Mouse (Mus musculus) liver, embryonic 16.5 days (tissue): ENCODE data around the gene Acat2. TPM values are rescaled to one million over a fixed set of nuclear protein-coding genes. Genes with fewer than 3 reads are reported as not detected.
"Not testable (repeated sequence)": the region's sequence is repeated elsewhere in the genome, so short reads cannot be mapped to it uniquely, and the experiment has no call there.

Source experiments
- ATAC-seq: fragments of 200-750 bp; cut with Nextera tagmentation; 2 replicates; pipeline ENCODE4 v1.8.0; 2017; ENCODE audit warnings: low read depth, mild to moderate bottlenecking, moderate number of reproducible peaks, moderate library complexity
- H3K27ac ChIP-seq: fragments of 300-500 bp; sonication (generic); 2 replicates; pipeline ENCODE4 v1.5.1; 2014; ENCODE audit warnings: mild to moderate bottlenecking, low read length
- H3K27me3 ChIP-seq: fragments of 300-500 bp; sonication (generic); 2 replicates; pipeline ENCODE4 v1.6.1; 2014; ENCODE audit warnings: low read depth, low read length, mixed read lengths; ENCODE audit not compliant: control insufficient read depth, insufficient read depth
- H3K36me3 ChIP-seq: fragments of 300-500 bp; sonication (generic); 2 replicates; pipeline ENCODE4 v1.6.1; 2014; ENCODE audit warnings: mild to moderate bottlenecking; ENCODE audit not compliant: control insufficient read depth, insufficient read depth
- H3K4me1 ChIP-seq: fragments of 300-500 bp; sonication (generic); 2 replicates; pipeline ENCODE4 v1.6.1; 2014; ENCODE audit warnings: low read depth, low read length, mixed read lengths; ENCODE audit not compliant: control insufficient read depth
- H3K4me2 ChIP-seq: fragments of 300-500 bp; sonication (generic); 2 replicates; pipeline ENCODE4 v1.6.1; 2014; ENCODE audit warnings: low read depth, low read length, mixed read lengths
- H3K4me3 ChIP-seq: fragments of 300-500 bp; sonication (generic); 2 replicates; pipeline ENCODE4 v1.5.1; 2014; ENCODE audit warnings: low read depth, mild to moderate bottlenecking, low read length
- H3K9ac ChIP-seq: fragments of 300-500 bp; sonication (generic); 2 replicates; pipeline ENCODE4 v1.6.1; 2014; ENCODE audit warnings: low read depth, low read length
- H3K9me3 ChIP-seq: fragments of 300-500 bp; sonication (generic); replicated peaks from 2 replicates; pipeline ENCODE4 v1.6.1; 2016; ENCODE audit warnings: low read length; ENCODE audit not compliant: control insufficient read depth
- WGBS: fragments of 180-500 bp; shearing (Covaris S2); extraction: QIAGEN DNeasy Blood & Tissue Kit; methylation state at CpG from one replicate; pipeline ENCODE4 v1.1.7; 2014; ENCODE audit not compliant: insufficient replicate concordance; 5-methylcytosine and 5-hydroxymethylcytosine counted together
- polyA plus RNA-seq: library from polyadenylated mRNA; unstranded; fragments of >200 nt; fragmentation: Nextera tagmentation; extraction: Ambion mirVana; gene quantifications from 2 replicates; pipeline ENCODE4 v1.2.1, GENCODE M21; 2015

The Acat2 gene
- 97.5 and 101 TPM in 2 replicates for polyA plus RNA-seq

- no peaks in the 10 kb centered on the region for H3K9me3 ChIP-seq
- WGBS: under 1% methylated on average over 42 of the region's 42 CpGs
- peaks cover 7% of the 10 kb centered on the region for H3K4me1 ChIP-seq
- peak within 1 kb of the TSS; percentile 80 for H3K9ac ChIP-seq
- H3K36me3 ChIP-seq: no peaks in the 10 kb centered on the region; the same call in 1 of the 2 replicates
- H3K27me3 ChIP-seq: no peaks in the 10 kb centered on the region
- peak; percentile 97 for ATAC-seq
- H3K27ac ChIP-seq: peak within 1 kb of the TSS; percentile 87
- H3K4me3 ChIP-seq: peak within 1 kb of the TSS; percentile 84
- peak within 1 kb of the TSS; percentile 81 for H3K4me2 ChIP-seq
These were observed at the start of gene Acat2 for GRCm38 (mm10) chr17:12960331-12960873. Gene Acat2, minus strand, starts transcription at chr17:12960747.

GRCm38 (mm10) chr17:13009887-13010286, 49.3 kb upstream of the Acat2 start:
- WGBS: 18% methylated on average over 3 of the region's 3 CpGs
- ATAC-seq: no peak
- Histone ChIP-seq H3K4me2 (no peak overlapping the region), H3K4me1 (peaks cover 21% of the 10 kb centered on the region), H3K9ac (no peak overlapping the region), H3K27me3 (no peaks in the 10 kb centered on the region), H3K27ac (no peak overlapping the region), H3K36me3 (peaks cover 19% of the 10 kb centered on the region), H3K9me3 (no peaks in the 10 kb centered on the region), H3K4me3 (no peak overlapping the region)

GRCm38 (mm10) chr17:13008528-13008927, 48.0 kb upstream of the Acat2 start:
- Histone ChIP-seq H3K4me3 (peak overlapping the region; percentile 87), H3K9ac (peak overlapping the region; percentile 86), H3K4me2 (peak overlapping the region; percentile 93), H3K36me3 (peaks cover 11% of the 10 kb centered on the region), H3K4me1 (peaks cover 21% of the 10 kb centered on the region), H3K9me3 (no peaks in the 10 kb centered on the region), H3K27me3 (no peaks in the 10 kb centered on the region), H3K27ac (peak overlapping the region; percentile 94)
- WGBS: 1% methylated on average over 10 of the region's 10 CpGs
- no peak for ATAC-seq

GRCm38 (mm10) chr17:13007730-13008425, 47.3 kb upstream of the Acat2 start:
- 0% methylated on average over 76 of the region's 76 CpGs for WGBS
- peak; percentile 99 for ATAC-seq
- H3K27ac ChIP-seq: peak overlapping the region; percentile 94
- H3K4me1 ChIP-seq: peaks cover 21% of the 10 kb centered on the region
- H3K4me3 ChIP-seq: peak overlapping the region; percentile 87
- H3K9ac ChIP-seq: peak overlapping the region; percentile 86
- peak overlapping the region; percentile 93 for H3K4me2 ChIP-seq
- no peaks in the 10 kb centered on the region for H3K27me3 ChIP-seq
- peaks cover 5% of the 10 kb centered on the region for H3K36me3 ChIP-seq
- no peaks in the 10 kb centered on the region for H3K9me3 ChIP-seq

- no peak overlapping the region for H3K27ac ChIP-seq
- 63% methylated on average over 5 of the region's 5 CpGs for WGBS
- peak overlapping the region; percentile 93 for H3K4me2 ChIP-seq
- H3K4me3 ChIP-seq: peak overlapping the region; percentile 87; the same call in 1 of the 2 replicates
- peaks cover 21% of the 10 kb centered on the region for H3K4me1 ChIP-seq
- H3K27me3 ChIP-seq: no peaks in the 10 kb centered on the region
- no peaks in the 10 kb centered on the region for H3K9me3 ChIP-seq
- no peak for ATAC-seq
- H3K9ac ChIP-seq: no peak overlapping the region
- H3K36me3 ChIP-seq: peaks cover 4% of the 10 kb centered on the region
These were observed 46.4 kb upstream of the Acat2 start for GRCm38 (mm10) chr17:13006984-13007383.

- Histone ChIP-seq H3K9ac (0 out of 2 replicates have a peak within 1 kb of the TSS, but pooled peaks have one; percentile 18), H3K4me3 (peak within 1 kb of the TSS; percentile 87), H3K4me2 (peak within 1 kb of the TSS; percentile 93), H3K4me1 (peaks cover 21% of the 10 kb centered on the region)
- not testable (repeated sequence) for ATAC-seq, H3K27ac ChIP-seq, H3K36me3 ChIP-seq, H3K27me3 ChIP-seq, H3K9me3 ChIP-seq
- 98% methylated on average over 2 of the region's 2 CpGs for WGBS
These were observed 46.0 kb upstream of the Acat2 start, which contains the start of gene Sod2 for GRCm38 (mm10) chr17:13006546-13006945. Gene Sod2, plus strand, starts transcription at chr17:13006846.

- not testable (repeated sequence) for H3K4me3 ChIP-seq, ATAC-seq, H3K27ac ChIP-seq, H3K27me3 ChIP-seq, H3K36me3 ChIP-seq, H3K9ac ChIP-seq, H3K9me3 ChIP-seq, H3K4me2 ChIP-seq
- WGBS: 79% methylated on average over 2 of the region's 2 CpGs
- peaks cover 19% of the 10 kb centered on the region for H3K4me1 ChIP-seq
These were observed 43.9 kb upstream of the Acat2 start for GRCm38 (mm10) chr17:13004436-13004835.

GRCm38 (mm10) chr17:13002243-13002642, 41.7 kb upstream of the Acat2 start:
- WGBS: 76% methylated on average over 5 of the region's 5 CpGs
- not testable (repeated sequence) for H3K36me3 ChIP-seq, H3K9ac ChIP-seq, H3K4me2 ChIP-seq, ATAC-seq, H3K9me3 ChIP-seq, H3K4me3 ChIP-seq, H3K27ac ChIP-seq, H3K4me1 ChIP-seq, H3K27me3 ChIP-seq

GRCm38 (mm10) chr17:12999069-12999468, 38.5 kb upstream of the Acat2 start:
- Histone ChIP-seq H3K9ac (no peak overlapping the region), H3K4me3 (no peak overlapping the region), H3K4me2 (no peak overlapping the region), H3K36me3 (no peaks in the 10 kb centered on the region), H3K27ac (no peak overlapping the region), H3K27me3 (no peaks in the 10 kb centered on the region), H3K4me1 (no peaks in the 10 kb centered on the region; the same call in 1 of the 2 replicates), H3K9me3 (no peaks in the 10 kb centered on the region)
- ATAC-seq: no peak
- 56% methylated on average over 6 of the region's 6 CpGs for WGBS
